Mouse (Mus musculus): ENCODE measurements around the gene Flywch1. TPM values are rescaled to one million over a fixed set of nuclear protein-coding genes. Genes with fewer than 3 reads are reported as not detected.

The Flywch1 gene
- polyA plus RNA-seq, 1 experiment from 2014 or later: 48.9 TPM

- no peak overlapping the region for H3K4me2 ChIP-seq
- H3K9me3 ChIP-seq: no peaks in the 10 kb centered on the region
- no peak overlapping the region for H3K9ac ChIP-seq
- 70% methylated on average over 7 of the region's 7 CpGs for WGBS
- H3K27ac ChIP-seq: no peak overlapping the region
- no peak overlapping the region for H3K4me3 ChIP-seq (replicated peaks)
- H3K36me3 ChIP-seq: no peaks in the 10 kb centered on the region
- H3K27me3 ChIP-seq (replicated peaks): no peaks in the 10 kb centered on the region
- ATAC-seq (ENCODE audit: insufficient read depth, low FRiP score, low read depth): no peak
- no peaks in the 10 kb centered on the region for H3K4me1 ChIP-seq
These were observed 25.9 kb upstream of the Flywch1 start for GRCm38 (mm10) chr17:23797316-23797715.

DNA sequence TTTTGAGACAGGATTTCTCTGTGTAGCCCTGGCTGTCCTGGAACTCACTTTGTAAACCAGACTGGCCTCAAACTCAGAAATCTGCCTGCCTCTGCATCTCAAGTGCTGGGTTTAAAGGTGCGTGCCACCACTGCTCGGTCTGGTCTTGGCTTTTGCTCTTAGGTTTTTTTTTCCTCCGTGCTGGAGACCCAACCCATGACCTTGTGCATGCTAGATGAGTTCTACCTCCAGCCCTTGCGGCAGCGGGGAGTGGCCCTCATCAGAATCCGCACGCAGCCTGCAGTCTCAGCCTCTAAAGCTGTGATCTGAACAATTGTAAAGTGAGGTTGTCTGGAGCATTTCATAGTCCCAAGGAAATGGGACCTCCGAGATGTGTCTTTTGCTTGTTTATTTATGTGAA is 23.9 kb upstream of the Flywch1 start:
- H3K9ac ChIP-seq: no peak overlapping the region
- H3K4me3 ChIP-seq (replicated peaks): no peak overlapping the region
- no peaks in the 10 kb centered on the region for H3K27me3 ChIP-seq (replicated peaks)
- no peak overlapping the region for H3K4me2 ChIP-seq
- H3K27ac ChIP-seq: no peak overlapping the region
- no peaks in the 10 kb centered on the region for H3K36me3 ChIP-seq
- 89% methylated on average over 8 of the region's 8 CpGs for WGBS
- no peaks in the 10 kb centered on the region for H3K9me3 ChIP-seq
- peaks cover 5% of the 10 kb centered on the region; the same call in 1 of the 2 replicates for H3K4me1 ChIP-seq
- no peak for ATAC-seq (ENCODE audit: insufficient read depth, low FRiP score, low read depth)

DNA sequence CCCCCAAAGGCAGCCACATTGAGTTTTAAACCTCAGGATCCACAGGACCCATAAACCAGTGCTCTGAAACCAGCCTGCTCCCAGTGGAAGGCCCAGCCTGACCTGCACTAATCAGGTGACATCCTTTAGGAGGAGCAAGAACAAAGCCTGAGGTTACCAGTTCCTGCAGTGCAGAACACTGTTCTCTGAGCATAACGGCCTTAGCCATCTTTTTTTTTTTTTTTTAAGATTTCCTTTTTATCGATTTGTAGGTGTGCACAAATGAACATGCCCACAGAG is 19.6 kb upstream of the Flywch1 start:
- H3K4me2 ChIP-seq: peak overlapping the region; percentile 67
- no peaks in the 10 kb centered on the region for H3K36me3 ChIP-seq
- peaks cover 10% of the 10 kb centered on the region for H3K4me1 ChIP-seq
- H3K27me3 ChIP-seq (replicated peaks): no peaks in the 10 kb centered on the region
- no peak overlapping the region for H3K9ac ChIP-seq
- WGBS: 48% methylated on average over 2 of the region's 2 CpGs
- no peak for ATAC-seq (ENCODE audit: insufficient read depth, low FRiP score, low read depth)
- no peaks in the 10 kb centered on the region for H3K9me3 ChIP-seq
- H3K4me3 ChIP-seq (replicated peaks): peak overlapping the region; percentile 46; the same call in 1 of the 2 replicates
- H3K27ac ChIP-seq: 0 out of 2 replicates have a peak overlapping the region, but pooled peaks have one; percentile 62

- no peaks in the 10 kb centered on the region for H3K9me3 ChIP-seq
- peak; percentile 53; the same call in 1 of the 2 replicates for ATAC-seq (ENCODE audit: insufficient read depth, low FRiP score, low read depth)
- no peaks in the 10 kb centered on the region for H3K36me3 ChIP-seq
- H3K27me3 ChIP-seq (replicated peaks): no peaks in the 10 kb centered on the region
- 2% methylated on average over 29 of the region's 29 CpGs for WGBS
- H3K4me2 ChIP-seq: peak within 1 kb of the TSS; percentile 67
- H3K27ac ChIP-seq: peak within 1 kb of the TSS; percentile 62
- H3K4me1 ChIP-seq: peaks cover 10% of the 10 kb centered on the region
- peak within 1 kb of the TSS; percentile 46 for H3K4me3 ChIP-seq (replicated peaks)
- peak within 1 kb of the TSS; percentile 38; the same call in 1 of the 2 replicates for H3K9ac ChIP-seq
These were observed 19.1 kb upstream of the Flywch1 start, which contains the start of gene Srrm2 for GRCm38 (mm10) chr17:23790269-23791078. Gene Srrm2, plus strand, starts transcription at chr17:23790532.

DNA sequence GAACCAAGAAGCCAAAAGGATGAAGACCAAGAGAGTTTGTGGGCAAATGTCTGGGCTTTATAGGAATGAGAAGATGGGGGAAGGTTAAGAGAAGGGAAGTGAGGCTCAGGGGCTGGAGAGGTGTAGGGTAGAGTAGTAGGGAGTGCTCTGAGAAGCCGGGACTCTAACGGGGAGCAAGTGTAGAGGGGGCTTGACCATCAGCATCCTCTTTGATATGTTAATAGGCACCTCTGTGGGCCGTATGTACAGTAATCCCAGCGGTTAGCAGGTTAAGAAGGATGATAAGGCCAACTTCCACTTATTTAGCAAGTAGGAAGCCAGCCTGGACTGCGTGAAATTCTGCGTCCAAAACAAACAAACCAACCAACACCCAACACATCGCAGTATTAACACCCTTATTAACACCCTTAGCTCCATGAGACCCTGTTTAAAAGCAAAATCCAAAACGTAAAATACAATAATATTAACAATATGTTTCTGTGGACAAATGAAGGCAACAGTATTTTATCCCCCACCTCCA is 18.4 kb upstream of the Flywch1 start:
- ATAC-seq (ENCODE audit: insufficient read depth, low FRiP score, low read depth): no peak

DNA sequence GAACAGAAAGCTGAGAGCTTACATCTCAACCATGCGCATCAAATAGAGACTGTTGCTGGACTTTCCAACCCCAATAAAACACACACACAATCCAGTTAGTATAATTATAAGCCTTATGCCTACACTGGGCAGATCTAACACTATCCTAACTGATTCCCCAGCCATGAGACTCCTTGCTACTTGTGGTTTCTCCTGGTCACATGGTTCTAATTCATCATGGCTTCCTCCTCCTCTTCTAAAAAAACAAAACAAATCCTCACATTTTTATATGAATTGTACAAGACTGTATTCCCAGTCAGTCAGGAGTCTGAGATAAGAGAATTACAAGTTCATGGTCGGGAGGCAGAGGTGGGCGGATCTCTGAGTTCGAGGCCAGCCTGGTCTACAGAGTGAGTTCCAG is 17.6 kb upstream of the Flywch1 start:
- no peaks in the 10 kb centered on the region for H3K36me3 ChIP-seq
- no peaks in the 10 kb centered on the region for H3K27me3 ChIP-seq (replicated peaks)
- H3K4me3 ChIP-seq (replicated peaks): no peak overlapping the region
- ATAC-seq (ENCODE audit: insufficient read depth, low FRiP score, low read depth): no peak
- no peaks in the 10 kb centered on the region for H3K9me3 ChIP-seq
- no peak overlapping the region for H3K27ac ChIP-seq
- WGBS: 90% methylated on average over 4 of the region's 4 CpGs
- no peak overlapping the region for H3K4me2 ChIP-seq
- H3K4me1 ChIP-seq: peaks cover 10% of the 10 kb centered on the region
- no peak overlapping the region for H3K9ac ChIP-seq

More for the DNA sequence above, 18.4 kb upstream of the Flywch1 start:
- Histone ChIP-seq H3K4me1 (peaks cover 10% of the 10 kb centered on the region), H3K4me3 (replicated peaks) (peak overlapping the region; percentile 46), H3K4me2 (peak overlapping the region; percentile 67), H3K27ac (peak overlapping the region; percentile 62; the same call in 1 of the 2 replicates), H3K9me3 (no peaks in the 10 kb centered on the region), H3K9ac (no peak overlapping the region), H3K27me3 (replicated peaks) (no peaks in the 10 kb centered on the region), H3K36me3 (no peaks in the 10 kb centered on the region)
- WGBS: 18% methylated on average over 8 of the region's 8 CpGs

- no peak for ATAC-seq (ENCODE audit: insufficient read depth, low FRiP score, low read depth)
- H3K4me2 ChIP-seq: peak overlapping the region; percentile 95
- WGBS: 21% methylated on average over 13 of the region's 13 CpGs
- no peaks in the 10 kb centered on the region for H3K27me3 ChIP-seq (replicated peaks)
- no peak overlapping the region for H3K27ac ChIP-seq
- H3K9me3 ChIP-seq: no peaks in the 10 kb centered on the region
- H3K9ac ChIP-seq: no peak overlapping the region
- peaks cover 10% of the 10 kb centered on the region for H3K4me1 ChIP-seq
- H3K36me3 ChIP-seq: no peaks in the 10 kb centered on the region
- H3K4me3 ChIP-seq (replicated peaks): peak overlapping the region; percentile 63
These were observed 15.1 kb upstream of the Flywch1 start for GRCm38 (mm10) chr17:23786510-23786931.

DNA sequence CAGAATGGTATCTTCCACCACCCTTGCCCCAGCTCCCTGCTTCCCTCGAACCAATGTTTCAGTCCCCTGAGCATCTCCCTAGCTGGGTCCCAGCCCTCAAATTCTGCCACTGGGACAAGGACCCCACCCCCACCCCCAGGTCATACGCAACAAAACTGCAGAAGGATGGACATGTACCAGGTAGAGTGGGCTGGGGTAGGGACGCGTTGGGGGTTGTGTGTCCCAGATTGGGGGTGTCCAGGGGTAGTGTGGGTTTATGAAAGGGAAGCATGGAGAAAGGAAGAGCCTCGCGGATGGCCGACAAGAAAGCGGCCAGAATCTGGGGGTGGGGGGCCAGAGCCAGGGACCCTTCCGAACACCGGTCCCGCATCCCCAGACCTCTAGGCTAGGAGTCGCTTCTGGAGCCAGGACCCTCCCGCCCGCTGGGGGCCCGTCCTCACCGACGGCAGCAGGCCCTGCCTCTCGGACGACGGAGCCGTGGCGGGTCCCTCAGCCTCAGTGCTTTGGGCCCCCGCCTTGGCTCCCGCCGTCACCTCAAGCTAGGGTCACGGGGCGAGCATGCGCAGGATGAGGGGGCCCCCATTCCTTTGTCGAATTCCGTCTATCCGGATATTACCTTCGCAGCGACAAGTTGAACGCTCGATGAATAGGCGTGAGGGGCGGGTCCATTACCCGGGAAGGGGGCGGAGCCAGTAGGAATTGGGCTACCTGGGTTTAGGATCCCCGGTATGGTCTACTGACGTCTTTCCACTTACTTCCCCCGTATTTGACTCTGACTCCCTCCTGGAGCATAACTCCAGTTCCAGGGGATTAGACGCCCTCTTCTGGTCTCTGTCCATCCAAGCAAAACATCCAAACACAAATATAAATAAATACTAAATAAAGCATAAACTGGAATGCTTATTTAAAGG is 14.4 kb upstream of the Flywch1 start, which contains the start of gene Flywch2:
Gene Flywch2, minus strand, starts transcription at position 521 of the 911 bp plus-strand sequence.
- peak within 1 kb of the TSS; percentile 63 for H3K4me3 ChIP-seq (replicated peaks)
- H3K27me3 ChIP-seq (replicated peaks): no peaks in the 10 kb centered on the region
- peak within 1 kb of the TSS; percentile 95 for H3K4me2 ChIP-seq
- no peaks in the 10 kb centered on the region for H3K36me3 ChIP-seq
- peak within 1 kb of the TSS; percentile 39; the same call in 1 of the 2 replicates for H3K9ac ChIP-seq
- no peak within 1 kb of the TSS for H3K27ac ChIP-seq
- WGBS: 3% methylated on average over 43 of the region's 43 CpGs
- H3K4me1 ChIP-seq: peaks cover 7% of the 10 kb centered on the region
- no peaks in the 10 kb centered on the region for H3K9me3 ChIP-seq
- ATAC-seq (ENCODE audit: insufficient read depth, low FRiP score, low read depth): peak; percentile 72

DNA sequence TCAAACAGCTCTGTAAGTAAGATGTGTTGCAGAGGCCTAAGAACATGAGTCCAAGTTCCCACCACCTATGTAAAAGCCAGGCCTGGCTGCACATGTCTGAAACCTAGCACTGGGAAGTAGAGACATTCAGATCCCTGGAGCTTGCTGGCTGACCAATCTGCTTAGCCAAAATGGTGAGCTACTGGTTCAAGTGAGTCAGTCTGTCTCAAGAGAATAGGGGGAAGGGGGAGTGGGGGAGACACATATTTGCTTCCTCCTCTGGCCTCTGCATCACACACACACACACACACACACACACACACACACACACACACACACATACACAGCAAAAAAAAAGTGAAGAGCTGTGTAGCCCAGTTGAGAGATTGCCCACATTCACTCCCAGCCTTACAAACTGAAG is 11.9 kb upstream of the Flywch1 start:
- Histone ChIP-seq H3K27me3 (replicated peaks) (no peaks in the 10 kb centered on the region), H3K27ac (no peak overlapping the region)
- no peak for ATAC-seq (ENCODE audit: insufficient read depth, low FRiP score, low read depth)

DNA sequence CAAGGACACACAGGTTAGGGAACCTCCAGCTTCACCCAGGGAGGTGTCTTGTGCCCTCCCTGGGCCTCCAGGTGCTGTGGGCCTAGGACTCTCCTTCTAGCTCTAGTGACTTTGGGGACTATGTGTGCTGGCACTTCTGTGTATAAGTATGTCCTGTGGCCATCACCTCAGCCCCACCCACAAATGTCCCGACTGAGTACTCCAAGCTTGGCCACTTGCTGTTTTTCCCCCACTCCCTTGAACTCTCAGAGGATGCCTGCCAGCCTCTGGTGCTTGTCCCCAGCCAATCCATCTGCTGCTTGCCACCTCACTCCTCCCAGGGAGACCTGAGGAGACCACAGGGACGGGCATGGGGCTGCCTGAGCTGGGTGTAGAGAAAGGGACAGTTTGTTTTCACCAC is 7.0 kb upstream of the Flywch1 start:
- H3K4me3 ChIP-seq (replicated peaks): no peak overlapping the region
- WGBS: 36% methylated on average over 2 of the region's 2 CpGs
- no peaks in the 10 kb centered on the region for H3K36me3 ChIP-seq
- H3K9me3 ChIP-seq: no peaks in the 10 kb centered on the region
- H3K27me3 ChIP-seq (replicated peaks): no peaks in the 10 kb centered on the region
- no peak overlapping the region for H3K4me2 ChIP-seq
- no peak overlapping the region for H3K9ac ChIP-seq
- H3K4me1 ChIP-seq: no peaks in the 10 kb centered on the region
- H3K27ac ChIP-seq: no peak overlapping the region
- ATAC-seq (ENCODE audit: insufficient read depth, low FRiP score, low read depth): no peak

More for the DNA sequence above, 11.9 kb upstream of the Flywch1 start:
- no peaks in the 10 kb centered on the region; the same call in 1 of the 2 replicates for H3K4me1 ChIP-seq
- no peak overlapping the region for H3K9ac ChIP-seq
- no peak overlapping the region for H3K4me3 ChIP-seq (replicated peaks)
- H3K36me3 ChIP-seq: no peaks in the 10 kb centered on the region
- H3K9me3 ChIP-seq: no peaks in the 10 kb centered on the region
- H3K4me2 ChIP-seq: no peak overlapping the region

DNA sequence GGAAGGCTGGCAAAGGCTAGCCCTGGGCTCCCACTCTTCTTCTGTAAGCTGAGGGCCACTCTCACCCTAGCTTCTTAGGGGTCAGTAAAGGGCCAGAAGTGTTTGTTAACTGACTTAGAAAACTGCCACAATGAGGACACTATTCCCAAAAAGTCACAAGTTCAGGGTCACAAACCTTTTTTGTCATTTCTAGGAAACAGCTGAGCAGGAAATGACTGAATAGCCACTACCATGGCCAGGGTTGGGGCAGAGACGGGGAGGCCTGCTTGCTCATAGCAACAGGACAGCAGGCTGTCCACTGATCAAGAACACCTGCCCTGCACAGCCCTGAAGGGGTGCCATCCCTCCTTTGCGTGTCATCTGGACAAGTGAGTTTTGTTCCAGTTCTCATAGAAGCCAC is 5.7 kb upstream of the Flywch1 start:
- no peak overlapping the region for H3K27ac ChIP-seq
- H3K4me2 ChIP-seq: no peak overlapping the region
- H3K9me3 ChIP-seq: no peaks in the 10 kb centered on the region
- H3K4me3 ChIP-seq (replicated peaks): no peak overlapping the region
- no peaks in the 10 kb centered on the region for H3K27me3 ChIP-seq (replicated peaks)
- WGBS: 80% methylated on average over 2 of the region's 2 CpGs
- ATAC-seq (ENCODE audit: insufficient read depth, low FRiP score, low read depth): no peak
- no peaks in the 10 kb centered on the region for H3K36me3 ChIP-seq
- H3K4me1 ChIP-seq: no peaks in the 10 kb centered on the region
- H3K9ac ChIP-seq: no peak overlapping the region

All from stomach, embryonic 15.5 days (tissue).